Mouse (Mus musculus) urinary bladder, adult 18-20 months (tissue): ENCODE measurements around the gene Myl4.
"Not testable (repeated sequence)": the region's sequence is repeated elsewhere in the genome, so short reads cannot be mapped to it uniquely, and the experiment has no call there.

Experiments used
- DNase-seq, 2 experiments: peaks; one replicate each; pipeline ENCODE4 v3.0.0; 2022; ENCODE audit warnings: low spot score in 2 of 2, mixed read lengths in 2 of 2

Myl4 gene

GRCm38 (mm10) chr11:104550406-104550974, at the start of gene Myl4, which contains the start of gene Cdc27:
Gene Myl4, plus strand, starts transcription at chr11:104550663.
Gene Cdc27, minus strand, starts transcription at chr11:104550620.
- peak; percentile 98 to 100 for DNase-seq

GRCm38 (mm10) chr11:104508455-104508854, 42.0 kb upstream of the Myl4 start:
- no peak for DNase-seq

GRCm38 (mm10) chr11:104510606-104511005, 39.9 kb upstream of the Myl4 start:
- DNase-seq = no peak

- DNase-seq = no peak
These were observed 38.0 kb upstream of the Myl4 start for GRCm38 (mm10) chr11:104512436-104512835.

GRCm38 (mm10) chr11:104525935-104526334, 24.5 kb upstream of the Myl4 start:
- no peak for DNase-seq

GRCm38 (mm10) chr11:104536843-104537242, 13.6 kb upstream of the Myl4 start:
- DNase-seq = no peak

- DNase-seq = no peak
These were observed 12.4 kb upstream of the Myl4 start for GRCm38 (mm10) chr11:104537945-104538555.

- DNase-seq = no peak
These were observed 10.7 kb upstream of the Myl4 start for GRCm38 (mm10) chr11:104539811-104540210.

- not testable (repeated sequence) for DNase-seq
These were observed 7.1 kb upstream of the Myl4 start for GRCm38 (mm10) chr11:104543337-104543736.

GRCm38 (mm10) chr11:104544507-104544906, 6.0 kb upstream of the Myl4 start:
- DNase-seq = no peak

GRCm38 (mm10) chr11:104547502-104547901, 3.0 kb upstream of the Myl4 start:
- no peak for DNase-seq

GRCm38 (mm10) chr11:104549438-104550405, 741 bp upstream of the Myl4 start:
- DNase-seq = peak in 1 of 2 experiments; percentile 60

GRCm38 (mm10) chr11:104558065-104558464, 7.6 kb downstream of the Myl4 start:
- no peak for DNase-seq

GRCm38 (mm10) chr11:104558651-104559403, 8.4 kb downstream of the Myl4 start:
- no peak for DNase-seq

- no peak for DNase-seq
These were observed 10.5 kb downstream of the Myl4 start for GRCm38 (mm10) chr11:104560971-104561370.

- no peak for DNase-seq
These were observed 13.0 kb downstream of the Myl4 start for GRCm38 (mm10) chr11:104563496-104563895.

GRCm38 (mm10) chr11:104565172-104565571, 14.7 kb downstream of the Myl4 start:
- no peak for DNase-seq

GRCm38 (mm10) chr11:104566097-104566496, 15.6 kb downstream of the Myl4 start:
- no peak for DNase-seq

GRCm38 (mm10) chr11:104566796-104567195, 16.3 kb downstream of the Myl4 start:
- DNase-seq = no peak

GRCm38 (mm10) chr11:104567736-104568135, 17.3 kb downstream of the Myl4 start:
- no peak for DNase-seq

GRCm38 (mm10) chr11:104568326-104568725, 17.9 kb downstream of the Myl4 start:
- no peak for DNase-seq

- not testable (repeated sequence) for DNase-seq
These were observed 20.1 kb downstream of the Myl4 start for GRCm38 (mm10) chr11:104570515-104570914.
